Mouse (Mus musculus): Measurements from ENCODE around the gene Kntc1. TPM values are rescaled to one million over a fixed set of nuclear protein-coding genes. Genes with fewer than 3 reads are reported as not detected.
A peak's percentile ranks its signal among the peaks of the same experiment; 100 is the strongest.
"Not testable (repeated sequence)": the region's sequence is repeated elsewhere in the genome, so short reads cannot be mapped to it uniquely, and the experiment has no call there.

Gene Kntc1
- polyA plus RNA-seq, 1 experiment from 2014 or later, result 16.1 TPM

GRCm38 (mm10) chr5:123747604-123748003, 1.9 kb upstream of the Kntc1 start:
- H3K27me3 ChIP-seq (replicated peaks), result no peaks in the 10 kb centered on the region
- no peaks in the 10 kb centered on the region for H3K9me3 ChIP-seq
- H3K4me2 ChIP-seq, result peak overlapping the region; percentile 89
- peak overlapping the region; percentile 96 for H3K9ac ChIP-seq
- peaks cover 28% of the 10 kb centered on the region for H3K36me3 ChIP-seq
- WGBS, result 23% methylated on average over 7 of the region's 7 CpGs
- no peak overlapping the region for H3K27ac ChIP-seq (replicated peaks)
- ATAC-seq (ENCODE audit: extremely low read depth, insufficient number of reproducible peaks, low FRiP score, low TSS enrichment), result no peak
- peaks cover 43% of the 10 kb centered on the region for H3K4me1 ChIP-seq
- H3K4me3 ChIP-seq, result peak overlapping the region; percentile 85

GRCm38 (mm10) chr5:123748339-123749064, 1.0 kb upstream of the Kntc1 start:
- H3K4me3 ChIP-seq, result peak overlapping the region; percentile 85
- ATAC-seq (ENCODE audit: extremely low read depth, insufficient number of reproducible peaks, low FRiP score, low TSS enrichment), result no peak
- peak overlapping the region; percentile 89 for H3K4me2 ChIP-seq
- peaks cover 43% of the 10 kb centered on the region for H3K4me1 ChIP-seq
- no peaks in the 10 kb centered on the region for H3K9me3 ChIP-seq
- 1% methylated on average over 18 of the region's 18 CpGs for WGBS
- H3K27ac ChIP-seq (replicated peaks), result peak overlapping the region; percentile 99
- H3K9ac ChIP-seq, result peak overlapping the region; percentile 96
- peaks cover 22% of the 10 kb centered on the region for H3K36me3 ChIP-seq
- H3K27me3 ChIP-seq (replicated peaks), result no peaks in the 10 kb centered on the region

- H3K9ac ChIP-seq, result no peak overlapping the region
- H3K4me1 ChIP-seq, result no peaks in the 10 kb centered on the region
- no peak overlapping the region for H3K4me3 ChIP-seq
- no peak overlapping the region for H3K4me2 ChIP-seq
- no peaks in the 10 kb centered on the region for H3K27me3 ChIP-seq (replicated peaks)
- H3K36me3 ChIP-seq, result peaks cover 84% of the 10 kb centered on the region
- no peak overlapping the region for H3K27ac ChIP-seq (replicated peaks)
- ATAC-seq (ENCODE audit: extremely low read depth, insufficient number of reproducible peaks, low FRiP score, low TSS enrichment), result no peak
- WGBS, result 91% methylated on average over 11 of the region's 11 CpGs
- H3K9me3 ChIP-seq, result no peaks in the 10 kb centered on the region
Observed at GRCm38 (mm10) chr5:123765506-123765905, 16.0 kb downstream of the Kntc1 start.

- not testable (repeated sequence) for H3K4me3 ChIP-seq; H3K9me3 ChIP-seq; H3K27me3 ChIP-seq (replicated peaks); H3K9ac ChIP-seq; H3K4me1 ChIP-seq; ATAC-seq (ENCODE audit: extremely low read depth, insufficient number of reproducible peaks, low FRiP score, low TSS enrichment); H3K27ac ChIP-seq (replicated peaks); H3K4me2 ChIP-seq
- WGBS, result 88% methylated on average over 11 of the region's 11 CpGs
- H3K36me3 ChIP-seq, result peaks cover 86% of the 10 kb centered on the region
Observed at GRCm38 (mm10) chr5:123766455-123766854, 16.9 kb downstream of the Kntc1 start.

GRCm38 (mm10) chr5:123773441-123773840, 23.9 kb downstream of the Kntc1 start:
- no peaks in the 10 kb centered on the region for H3K9me3 ChIP-seq
- WGBS, result 90% methylated on average over 9 of the region's 9 CpGs
- no peaks in the 10 kb centered on the region for H3K4me1 ChIP-seq
- H3K36me3 ChIP-seq, result peaks cover 95% of the 10 kb centered on the region
- H3K9ac ChIP-seq, result no peak overlapping the region
- no peaks in the 10 kb centered on the region for H3K27me3 ChIP-seq (replicated peaks)
- no peak overlapping the region for H3K4me3 ChIP-seq
- no peak overlapping the region for H3K27ac ChIP-seq (replicated peaks)
- ATAC-seq (ENCODE audit: extremely low read depth, insufficient number of reproducible peaks, low FRiP score, low TSS enrichment), result no peak
- no peak overlapping the region for H3K4me2 ChIP-seq

GRCm38 (mm10) chr5:123780716-123781115, 31.2 kb downstream of the Kntc1 start:
- no peak overlapping the region for H3K9ac ChIP-seq
- peaks cover 98% of the 10 kb centered on the region for H3K36me3 ChIP-seq
- no peak overlapping the region for H3K27ac ChIP-seq (replicated peaks)
- H3K4me3 ChIP-seq, result no peak overlapping the region
- H3K4me1 ChIP-seq, result no peaks in the 10 kb centered on the region
- WGBS, result 89% methylated on average over 8 of the region's 8 CpGs
- H3K9me3 ChIP-seq, result no peaks in the 10 kb centered on the region
- no peaks in the 10 kb centered on the region for H3K27me3 ChIP-seq (replicated peaks)
- no peak for ATAC-seq (ENCODE audit: extremely low read depth, insufficient number of reproducible peaks, low FRiP score, low TSS enrichment)
- no peak overlapping the region for H3K4me2 ChIP-seq

GRCm38 (mm10) chr5:123781864-123782263, 32.3 kb downstream of the Kntc1 start:
- Histone ChIP-seq H3K27me3 (replicated peaks) (no peaks in the 10 kb centered on the region), H3K4me2 (no peak overlapping the region), H3K36me3 (peaks cover 98% of the 10 kb centered on the region), H3K27ac (replicated peaks) (no peak overlapping the region), H3K4me3 (no peak overlapping the region), H3K9ac (no peak overlapping the region; the same call in 1 of the 2 replicates), H3K9me3 (no peaks in the 10 kb centered on the region), H3K4me1 (no peaks in the 10 kb centered on the region)
- ATAC-seq (ENCODE audit: extremely low read depth, insufficient number of reproducible peaks, low FRiP score, low TSS enrichment), result no peak
- 85% methylated on average over 4 of the region's 4 CpGs for WGBS

- Histone ChIP-seq H3K4me3 (no peak overlapping the region), H3K9me3 (no peaks in the 10 kb centered on the region), H3K4me1 (no peaks in the 10 kb centered on the region), H3K36me3 (peaks cover 97% of the 10 kb centered on the region), H3K9ac (no peak overlapping the region), H3K4me2 (no peak overlapping the region), H3K27ac (replicated peaks) (no peak overlapping the region), H3K27me3 (replicated peaks) (no peaks in the 10 kb centered on the region)
- ATAC-seq (ENCODE audit: extremely low read depth, insufficient number of reproducible peaks, low FRiP score, low TSS enrichment), result no peak
- WGBS, result 88% methylated on average over 7 of the region's 7 CpGs
Observed at GRCm38 (mm10) chr5:123788976-123789375, 39.5 kb downstream of the Kntc1 start.

- no peak overlapping the region for H3K9ac ChIP-seq
- H3K36me3 ChIP-seq, result peaks cover 93% of the 10 kb centered on the region
- H3K27ac ChIP-seq (replicated peaks), result no peak overlapping the region
- no peak for ATAC-seq (ENCODE audit: extremely low read depth, insufficient number of reproducible peaks, low FRiP score, low TSS enrichment)
- H3K4me2 ChIP-seq, result no peak overlapping the region
- no peaks in the 10 kb centered on the region for H3K9me3 ChIP-seq
- H3K4me3 ChIP-seq, result no peak overlapping the region
- no peaks in the 10 kb centered on the region for H3K27me3 ChIP-seq (replicated peaks)
- 85% methylated on average over 2 of the region's 2 CpGs for WGBS
- no peaks in the 10 kb centered on the region for H3K4me1 ChIP-seq
Observed at GRCm38 (mm10) chr5:123793081-123793480, 43.6 kb downstream of the Kntc1 start.

- H3K4me3 ChIP-seq, result no peak overlapping the region
- no peaks in the 10 kb centered on the region for H3K4me1 ChIP-seq
- no peak overlapping the region for H3K4me2 ChIP-seq
- 91% methylated on average over 11 of the region's 11 CpGs for WGBS
- no peaks in the 10 kb centered on the region for H3K9me3 ChIP-seq
- no peak overlapping the region for H3K9ac ChIP-seq
- no peak overlapping the region for H3K27ac ChIP-seq (replicated peaks)
- no peaks in the 10 kb centered on the region for H3K27me3 ChIP-seq (replicated peaks)
- ATAC-seq (ENCODE audit: extremely low read depth, insufficient number of reproducible peaks, low FRiP score, low TSS enrichment), result no peak
- peaks cover 81% of the 10 kb centered on the region for H3K36me3 ChIP-seq
Observed at GRCm38 (mm10) chr5:123806334-123806733, 56.8 kb downstream of the Kntc1 start.

GRCm38 (mm10) chr5:123808541-123808940, 59.0 kb downstream of the Kntc1 start:
- H3K9ac ChIP-seq, result no peak overlapping the region
- H3K27me3 ChIP-seq (replicated peaks), result no peaks in the 10 kb centered on the region
- no peak overlapping the region for H3K27ac ChIP-seq (replicated peaks)
- no peaks in the 10 kb centered on the region for H3K4me1 ChIP-seq
- no peaks in the 10 kb centered on the region for H3K9me3 ChIP-seq
- H3K4me3 ChIP-seq, result no peak overlapping the region
- H3K36me3 ChIP-seq, result peaks cover 79% of the 10 kb centered on the region
- ATAC-seq (ENCODE audit: extremely low read depth, insufficient number of reproducible peaks, low FRiP score, low TSS enrichment), result no peak
- H3K4me2 ChIP-seq, result no peak overlapping the region
- WGBS, result 81% methylated on average over 5 of the region's 5 CpGs

GRCm38 (mm10) chr5:123809156-123809555, 59.6 kb downstream of the Kntc1 start:
- Histone ChIP-seq H3K9me3 (no peaks in the 10 kb centered on the region), H3K27ac (replicated peaks) (no peak overlapping the region), H3K4me1 (no peaks in the 10 kb centered on the region), H3K4me2 (no peak overlapping the region), H3K4me3 (no peak overlapping the region), H3K36me3 (peaks cover 79% of the 10 kb centered on the region), H3K9ac (no peak overlapping the region), H3K27me3 (replicated peaks) (no peaks in the 10 kb centered on the region)
- WGBS, result 86% methylated on average over 13 of the region's 13 CpGs
- no peak for ATAC-seq (ENCODE audit: extremely low read depth, insufficient number of reproducible peaks, low FRiP score, low TSS enrichment)

Measured in heart, embryonic 13.5 days (tissue).